Mouse (Mus musculus) megakaryocyte, embryonic 14.5 days (primary cell): ENCODE results near the gene Rbms1.

Source experiments
- FLI1 ChIP-seq: IDR thresholded peaks from 2 replicates; pipeline ENCODE4 v1.6.1; 2012; ENCODE audit warnings: low read length, inconsistent platforms, mixed read lengths
- GATA1 ChIP-seq: IDR thresholded peaks from 3 replicates; pipeline ENCODE4 v1.6.1; 2012; ENCODE audit warnings: mixed read lengths, low read length, inconsistent platforms, borderline replicate concordance

GRCm38 (mm10) chr2:60851898-60852297, 111.1 kb downstream of the Rbms1 start:
- TF ChIP-seq GATA1: no peak
- TF ChIP-seq FLI1: no peak
